Mouse (Mus musculus) liver, postnatal 0 days (tissue): ENCODE data around the gene Inip.

Experiments
- CTCF ChIP-seq: sonication (generic); IDR thresholded peaks from 2 replicates; pipeline ENCODE4 v1.5.1; 2016; ENCODE audit warnings: antibody characterized with exemption, low read depth
- EP300 ChIP-seq: IDR thresholded peaks from 2 replicates; pipeline ENCODE4 v1.6.1; 2016; ENCODE audit warnings: antibody characterized with exemption, low read depth, mild to moderate bottlenecking

DNA sequence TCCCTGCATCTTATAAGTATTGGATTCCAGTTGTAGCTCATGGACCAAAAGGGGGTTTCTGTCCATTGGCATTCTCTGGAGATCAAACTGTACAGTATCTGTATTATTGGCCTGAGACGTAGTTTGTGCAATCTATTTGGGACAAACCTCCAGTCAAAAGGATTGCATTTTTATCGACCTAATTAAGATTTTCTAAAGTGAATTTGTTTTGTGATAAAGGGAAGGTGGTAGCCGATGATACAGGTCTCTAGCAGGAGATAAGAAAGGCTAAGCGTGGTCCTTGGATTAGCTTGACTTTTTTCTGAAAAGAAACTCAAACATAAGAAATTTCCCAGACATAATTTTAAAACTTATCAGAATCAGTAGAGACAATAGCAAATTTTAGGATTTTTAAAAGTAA, 75.8 kb downstream of the Inip start:
- TF ChIP-seq CTCF (no peak), EP300 (peak; percentile 85)
